Mouse (Mus musculus) left cerebral cortex, adult 2 months (tissue): ENCODE measurements around the gene Igsf23. TPM values are rescaled to one million over a fixed set of nuclear protein-coding genes. Genes with fewer than 3 reads are reported as not detected.

Experiments
- DNase-seq, 2 experiments: peaks; one replicate each; pipeline ENCODE4 v3.0.0; 2021 to 2022; ENCODE audit warnings: low spot score in 2 of 2, mixed read lengths in 1 of 2; ENCODE audit errors: extremely low spot score in 1 of 2
- H3K27ac ChIP-seq: fragments of 200-600 bp; 2 replicates; pipeline ENCODE4 v1.8.1; 2022
- H3K4me3 ChIP-seq: fragments of 200-600 bp; 2 replicates; pipeline ENCODE4 v1.8.1; 2022
- CTCF ChIP-seq: fragments of 200-600 bp; IDR thresholded peaks from 2 replicates; pipeline ENCODE4 v1.8.1; 2022; ENCODE audit warnings: antibody characterized with exemption, mild to moderate bottlenecking, moderate library complexity
- intact Hi-C: fragments of 180-260 bp; cut with DNase I; formaldehyde crosslinking; loops from one replicate; pipeline ENCODE4 v1.15.1; 2025
- total RNA-seq, 2 experiments: library from RNA; stranded (reverse); gene quantifications; 2 replicates each; pipeline ENCODE4 v1.2.3; 2021

Gene Igsf23
- total RNA-seq, 2 experiments from 2014 or later: not detected

DNA sequence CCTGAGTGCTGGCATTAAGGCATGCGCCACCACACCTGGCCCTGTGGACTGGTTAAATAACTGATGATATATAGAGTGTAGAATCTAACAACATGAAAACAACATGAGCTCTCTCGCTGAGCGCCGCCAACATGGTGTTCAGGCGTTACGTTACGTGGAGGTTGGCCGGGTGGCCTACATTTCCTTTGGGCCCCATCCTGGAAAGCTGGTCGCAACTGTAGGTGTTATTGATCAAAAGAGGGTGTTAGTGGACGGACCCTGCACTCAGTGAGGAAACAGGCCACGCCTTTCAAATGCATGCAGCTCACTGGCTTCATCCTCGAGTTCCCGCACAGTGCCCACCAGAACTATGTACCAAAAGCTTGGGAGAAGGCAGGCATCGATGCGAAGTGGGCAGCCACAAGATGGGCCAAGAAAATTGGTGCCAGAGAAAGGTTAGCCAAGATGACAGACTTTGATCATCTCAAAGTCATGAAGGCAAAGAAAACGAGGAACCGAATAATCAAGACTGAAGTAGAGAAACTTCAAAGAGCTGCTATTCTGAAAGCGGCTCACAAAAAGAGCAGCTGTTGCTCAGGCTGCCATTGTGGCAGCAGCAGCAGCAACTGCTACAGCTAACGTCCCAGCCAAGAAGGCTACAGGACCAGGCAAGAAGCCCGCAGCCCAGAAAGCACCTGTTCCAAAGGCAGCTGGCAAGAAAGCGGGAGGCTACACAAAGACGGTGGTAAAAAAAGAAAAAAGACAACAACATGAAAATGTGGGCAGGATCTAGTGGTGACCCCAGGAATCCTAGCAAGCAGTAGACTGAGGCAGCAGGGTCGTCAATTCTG lies 38.6 kb downstream of the Igsf23 start:
- H3K4me3 ChIP-seq: no peak overlapping the region
- TF ChIP-seq CTCF: no peak
- DNase-seq: no peak
- intact Hi-C loops: no loop called here
- H3K27ac ChIP-seq: no peak overlapping the region

DNA sequence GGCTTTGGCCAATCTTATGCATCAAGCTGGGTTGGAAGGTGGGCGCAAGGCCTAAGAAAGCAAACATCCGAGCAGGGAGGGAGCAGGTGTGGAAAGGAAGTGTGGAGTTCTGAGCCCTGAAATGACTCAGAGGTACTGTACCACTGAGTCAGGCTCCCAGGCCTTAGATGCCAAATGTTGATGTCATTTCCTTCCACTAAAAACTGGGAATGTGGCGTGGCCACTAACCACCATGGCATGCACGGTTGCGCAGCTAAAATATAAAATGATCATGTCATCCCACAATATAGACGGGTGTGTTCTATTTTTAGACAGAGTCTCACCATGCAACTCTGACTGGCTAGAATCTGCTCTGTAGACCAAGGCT lies 39.3 kb downstream of the Igsf23 start:
- intact Hi-C loops: no loop called here
- no peak for TF ChIP-seq CTCF
- Histone ChIP-seq H3K27ac (no peak overlapping the region), H3K4me3 (no peak overlapping the region)
- DNase-seq: no peak

DNA sequence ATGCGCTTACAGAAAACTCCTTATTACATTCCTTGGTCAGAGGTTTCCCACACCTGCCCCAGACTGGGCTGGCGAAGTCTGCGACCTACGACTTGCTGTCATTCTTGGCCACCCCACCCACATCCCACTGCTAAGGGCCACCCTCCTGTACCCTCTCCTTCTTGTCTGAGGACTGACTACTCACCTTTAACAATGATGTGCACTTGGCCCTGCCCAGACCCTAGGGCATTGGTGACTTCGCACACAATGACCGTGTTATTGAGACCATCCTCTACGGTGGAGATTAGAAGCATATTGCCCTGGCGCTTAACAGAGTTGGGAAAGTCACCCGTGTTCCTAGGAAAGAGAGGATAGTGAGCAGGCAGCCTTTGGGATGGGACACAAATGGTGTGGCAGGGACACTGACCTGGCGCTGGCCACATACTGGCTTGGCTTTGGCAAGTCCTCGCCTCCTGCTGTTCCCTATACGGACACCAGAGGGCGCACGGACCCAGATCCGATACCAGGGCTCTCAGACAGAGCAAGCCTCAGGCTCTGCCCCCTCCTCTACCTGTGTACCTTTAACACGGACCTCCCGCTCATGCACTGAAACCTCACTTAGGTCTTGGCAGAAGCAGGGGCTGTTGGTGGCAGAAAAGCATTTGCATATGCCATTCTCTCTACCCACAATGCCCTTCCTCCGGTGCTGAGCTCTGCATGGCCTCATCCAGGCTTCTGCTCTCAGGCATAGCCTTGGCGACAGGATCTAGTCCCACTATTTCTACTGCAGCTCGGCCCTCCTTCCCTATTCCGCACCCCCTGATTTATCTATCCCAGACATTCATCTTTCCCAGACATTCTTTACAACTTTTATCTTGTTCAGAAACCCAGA lies 39.9 kb downstream of the Igsf23 start:
- Histone ChIP-seq H3K27ac (no peak overlapping the region), H3K4me3 (no peak overlapping the region)
- intact Hi-C loops: loop anchor here (1.0 kb wide), 1 partner anchor 46 kb away; no protein-coding TSS in a partner anchor
- TF ChIP-seq CTCF: peak; percentile 96
- DNase-seq: peak; percentile 75 to 82

DNA sequence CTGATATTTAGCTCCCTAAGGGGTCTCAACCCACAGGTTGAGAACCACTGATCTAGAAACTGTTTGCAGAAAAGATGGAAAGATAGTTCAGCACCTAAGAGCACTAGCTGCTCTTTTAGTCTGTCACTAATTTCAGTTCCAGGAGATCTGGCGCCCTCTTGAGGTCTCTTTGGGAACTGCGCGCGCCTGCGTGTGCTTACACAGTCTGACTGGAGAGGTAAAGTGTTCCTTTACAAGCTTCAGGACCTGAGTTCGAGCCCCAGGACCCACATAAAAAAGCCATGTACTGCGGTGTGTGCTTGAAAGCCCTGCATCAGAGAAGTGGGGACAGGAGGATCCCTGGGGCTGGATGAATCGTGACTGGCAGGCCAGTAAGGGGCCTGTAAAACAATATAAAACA lies 60.7 kb downstream of the Igsf23 start:
- no peak for DNase-seq
- intact Hi-C loops: no loop called here
- TF ChIP-seq CTCF: peak; percentile 77
- no peak overlapping the region for H3K4me3 ChIP-seq
- no peak overlapping the region for H3K27ac ChIP-seq

DNA sequence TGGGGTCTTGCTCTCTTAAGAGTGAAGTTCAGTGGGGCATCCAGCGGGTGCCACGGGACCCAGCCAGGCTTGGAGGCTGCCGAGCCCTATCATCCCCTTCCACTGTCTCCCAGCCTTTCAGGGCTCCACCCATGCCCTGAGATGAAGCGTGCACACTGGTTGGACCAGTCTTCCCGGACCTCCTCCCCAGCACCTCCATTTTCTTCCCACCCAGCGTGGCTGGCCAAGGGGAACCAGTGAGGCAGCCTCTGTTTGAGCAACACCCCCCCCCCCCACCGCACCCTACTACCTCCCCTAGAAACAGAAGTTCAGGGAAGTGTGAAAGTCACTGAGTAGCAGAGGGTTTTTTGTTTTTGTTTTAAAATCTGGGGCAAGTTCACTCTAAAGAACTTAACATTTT lies 62.7 kb downstream of the Igsf23 start, which contains the start of gene Ceacam19:
Gene Ceacam19, minus strand, starts transcription at position 117 of the 400 bp plus-strand sequence.
- intact Hi-C loops: no loop called here
- no peak for TF ChIP-seq CTCF
- H3K27ac ChIP-seq: no peak within 1 kb of the TSS
- no peak within 1 kb of the TSS for H3K4me3 ChIP-seq
- DNase-seq: no peak

Other genes with a start within 250 kb of the Igsf23 start
- gene Tomm40, start 235.3 kb downstream of the Igsf23 start, total RNA-seq: 100 to 1,000 TPM; 117 TPM
- 1 to 10 TPM; 7.9 to 8.2 TPM for gene Nectin2, start 200.3 kb downstream of the Igsf23 start, total RNA-seq
- 10 to 100 TPM; 12.2 to 15.1 TPM for gene Bcam, start 179.7 kb downstream of the Igsf23 start, total RNA-seq
- gene Cblc, start 153.9 kb downstream of the Igsf23 start, total RNA-seq: not detected
- under 1 TPM; 0.56 to 0.77 TPM for gene Bcl3, start 128.0 kb downstream of the Igsf23 start, total RNA-seq
- 1 to 10 TPM; 1.7 to 2.2 TPM for gene Gm19345, start 98.8 kb downstream of the Igsf23 start, total RNA-seq
- not detected for gene Ceacam16, start 89.5 kb downstream of the Igsf23 start, total RNA-seq
- gene Ceacam19, start 62.8 kb downstream of the Igsf23 start, total RNA-seq: not detected
- 10 to 100 TPM; 14.6 to 14.8 TPM for gene Pvr, start 29.6 kb downstream of the Igsf23 start, total RNA-seq
- gene Ceacam20, start 14.7 kb upstream of the Igsf23 start, total RNA-seq: not detected
- gene Nlrp9b, start 40.7 kb upstream of the Igsf23 start, total RNA-seq: not detected
- not detected for gene Vmn1r91, start 148.9 kb upstream of the Igsf23 start, total RNA-seq
- gene Gm16442, start 171.8 kb upstream of the Igsf23 start, total RNA-seq: not detected
- not detected for gene Vmn1r93, start 188.3 kb upstream of the Igsf23 start, total RNA-seq
- not detected for gene Vmn1r94, start 217.6 kb upstream of the Igsf23 start, total RNA-seq
- not detected for gene Vmn1r95, start 243.0 kb upstream of the Igsf23 start, total RNA-seq